Mouse (Mus musculus): ENCODE measurements around the gene Dph5.
A peak's percentile ranks its signal among the peaks of the same experiment; 100 is the strongest.

Gene Dph5

GRCm38 (mm10) chr3:115951221-115951620, 63.6 kb downstream of the Dph5 start:
- DNase-seq (ENCODE audit: extremely low read depth, low read depth) = no peak

- no peak for DNase-seq (ENCODE audit: extremely low read depth, low read depth)
Observed at GRCm38 (mm10) chr3:115952356-115952755, 64.7 kb downstream of the Dph5 start.

GRCm38 (mm10) chr3:115953088-115953487, 65.5 kb downstream of the Dph5 start:
- DNase-seq (ENCODE audit: extremely low read depth, low read depth) = no peak

GRCm38 (mm10) chr3:115957223-115957622, 69.6 kb downstream of the Dph5 start:
- DNase-seq (ENCODE audit: extremely low read depth, low read depth) = no peak

GRCm38 (mm10) chr3:115961311-115962027, 73.8 kb downstream of the Dph5 start:
- no peak for DNase-seq (ENCODE audit: extremely low read depth, low read depth)

GRCm38 (mm10) chr3:115962028-115962415, 74.4 kb downstream of the Dph5 start:
- no peak for DNase-seq (ENCODE audit: extremely low read depth, low read depth)

GRCm38 (mm10) chr3:115963597-115963996, 76.0 kb downstream of the Dph5 start:
- DNase-seq (ENCODE audit: extremely low read depth, low read depth) = no peak

GRCm38 (mm10) chr3:115964071-115964470, 76.4 kb downstream of the Dph5 start:
- no peak for DNase-seq (ENCODE audit: extremely low read depth, low read depth)

GRCm38 (mm10) chr3:115968745-115969530, 81.3 kb downstream of the Dph5 start:
- no peak for DNase-seq (ENCODE audit: extremely low read depth, low read depth)

- DNase-seq (ENCODE audit: extremely low read depth, low read depth) = no peak
Observed at GRCm38 (mm10) chr3:115971045-115971785, 83.6 kb downstream of the Dph5 start.

- DNase-seq (ENCODE audit: extremely low read depth, low read depth) = no peak
Observed at GRCm38 (mm10) chr3:115971891-115972646, 84.4 kb downstream of the Dph5 start.

- DNase-seq (ENCODE audit: extremely low read depth, low read depth) = no peak
Observed at GRCm38 (mm10) chr3:115974228-115974627, 86.6 kb downstream of the Dph5 start.

- DNase-seq (ENCODE audit: extremely low read depth, low read depth) = no peak
Observed at GRCm38 (mm10) chr3:115974995-115975394, 87.4 kb downstream of the Dph5 start.

- DNase-seq (ENCODE audit: extremely low read depth, low read depth) = peak; percentile 36
Observed at GRCm38 (mm10) chr3:115979000-115979399, 91.4 kb downstream of the Dph5 start.

GRCm38 (mm10) chr3:115983217-115983616, 95.6 kb downstream of the Dph5 start:
- DNase-seq (ENCODE audit: extremely low read depth, low read depth) = no peak
